Mouse (Mus musculus) hindbrain, embryonic 15.5 days (tissue): ENCODE measurements around the gene Usp42. TPM values are rescaled to one million over a fixed set of nuclear protein-coding genes. Genes with fewer than 3 reads are reported as not detected.

Experiments used
- ATAC-seq: fragments of 200-750 bp; cut with Nextera tagmentation; 2 replicates; pipeline ENCODE4 v1.8.0; 2017; ENCODE audit warnings: low read depth, moderate number of reproducible peaks, moderate TSS enrichment; ENCODE audit not compliant: low FRiP score
- H3K27ac ChIP-seq: fragments of 300-500 bp; sonication (generic); replicated peaks from 2 replicates; pipeline ENCODE4 v1.5.1; 2015; ENCODE audit warnings: mild to moderate bottlenecking, inconsistent platforms
- H3K27me3 ChIP-seq: fragments of 300-500 bp; sonication (generic); 2 replicates; pipeline ENCODE4 v1.6.1; 2015; ENCODE audit warnings: control low read depth, inconsistent platforms
- H3K36me3 ChIP-seq: fragments of 300-500 bp; sonication (generic); 2 replicates; pipeline ENCODE4 v1.6.1; 2015; ENCODE audit warnings: control low read depth, inconsistent platforms
- H3K4me1 ChIP-seq: fragments of 300-500 bp; sonication (generic); replicated peaks from 2 replicates; pipeline ENCODE4 v1.6.1; 2015; ENCODE audit warnings: control low read depth, inconsistent platforms
- H3K4me2 ChIP-seq: fragments of 300-500 bp; sonication (generic); 2 replicates; pipeline ENCODE4 v1.6.1; 2015; ENCODE audit warnings: moderate library complexity, mild to moderate bottlenecking, inconsistent platforms
- H3K4me3 ChIP-seq: fragments of 300-500 bp; sonication (generic); 2 replicates; pipeline ENCODE4 v1.5.1; 2015; ENCODE audit warnings: mild to moderate bottlenecking, inconsistent platforms
- H3K9ac ChIP-seq: fragments of 300-500 bp; sonication (generic); 2 replicates; pipeline ENCODE4 v1.6.1; 2015; ENCODE audit warnings: inconsistent platforms
- H3K9me3 ChIP-seq: fragments of 300-500 bp; sonication (generic); 2 replicates; pipeline ENCODE4 v1.6.1; 2016; ENCODE audit warnings: control low read depth, inconsistent platforms
- WGBS: fragments of 180-500 bp; shearing (Covaris S2); methylation state at CpG from one replicate; pipeline ENCODE4 v1.1.7; 2015; 5-methylcytosine and 5-hydroxymethylcytosine counted together
- polyA plus RNA-seq: library from polyadenylated mRNA; unstranded; fragments of >200 nt; fragmentation: Nextera tagmentation; extraction: Ambion mirVana; gene quantifications from 2 replicates; pipeline ENCODE4 v1.2.1, GENCODE M21; 2015

The Usp42 gene
- polyA plus RNA-seq, 1 experiment from 2014 or later: 28.1 TPM

DNA sequence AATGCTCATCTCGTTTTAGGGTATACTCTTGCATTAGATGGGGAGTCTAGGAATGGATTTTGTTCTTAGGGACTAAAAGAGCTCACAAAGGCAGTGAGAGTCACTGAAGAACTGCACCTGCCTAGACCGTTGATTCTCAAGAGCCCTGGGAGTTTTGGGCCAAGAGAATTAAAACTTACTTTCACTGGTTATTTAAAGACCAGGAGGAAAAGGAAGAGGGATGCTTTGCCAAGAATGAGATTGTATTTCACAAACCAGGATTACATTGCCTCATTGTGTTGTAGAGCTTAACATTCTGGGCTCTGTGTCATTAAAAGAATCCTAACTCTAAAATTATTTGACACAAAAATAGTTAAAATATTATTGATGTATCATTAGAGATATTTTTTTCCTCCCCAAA is 66.5 kb downstream of the Usp42 start:
- WGBS: 77% methylated on average over 2 of the region's 2 CpGs
- no peak for ATAC-seq
- H3K4me2 ChIP-seq: no peak overlapping the region
- H3K27ac ChIP-seq: no peak overlapping the region
- H3K4me1 ChIP-seq: 0 out of 2 replicates have a peak, but pooled peaks cover 3% of the 10 kb centered on the region
- H3K9me3 ChIP-seq: no peaks in the 10 kb centered on the region
- no peak overlapping the region for H3K4me3 ChIP-seq
- H3K27me3 ChIP-seq: no peaks in the 10 kb centered on the region
- H3K9ac ChIP-seq: no peak overlapping the region
- H3K36me3 ChIP-seq: no peaks in the 10 kb centered on the region

DNA sequence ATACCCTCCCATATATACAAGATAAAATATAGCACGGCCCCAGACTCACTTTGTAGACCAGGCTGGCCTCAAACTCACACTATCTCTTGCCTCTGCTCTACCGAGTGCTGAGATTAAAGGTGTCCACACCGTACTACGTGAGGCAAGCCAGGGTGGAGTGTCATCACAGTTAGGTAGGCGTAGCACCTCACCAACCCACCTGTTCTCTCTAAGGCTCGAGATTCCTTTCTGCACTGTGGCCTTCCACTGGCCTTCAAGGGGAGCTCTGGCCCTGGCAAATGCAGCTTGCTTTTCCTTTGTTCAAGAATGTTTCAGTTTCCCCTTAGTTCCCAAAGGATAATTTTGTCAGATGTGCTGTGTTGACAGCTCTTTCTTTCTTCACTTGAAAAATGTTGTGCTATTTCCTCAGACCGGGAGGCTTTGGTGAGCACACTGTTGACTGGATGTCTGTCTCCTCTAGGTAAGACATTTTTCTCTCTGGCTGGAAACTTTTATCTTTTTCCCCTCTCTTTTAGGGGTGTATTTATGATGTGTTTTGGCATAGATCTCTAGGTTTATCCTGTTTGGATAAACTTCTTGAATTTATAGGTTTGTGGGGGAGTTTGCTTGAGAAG is 68.9 kb downstream of the Usp42 start:
- no peaks in the 10 kb centered on the region for H3K27me3 ChIP-seq
- no peaks in the 10 kb centered on the region for H3K4me1 ChIP-seq
- H3K27ac ChIP-seq: no peak overlapping the region
- 85% methylated on average over 7 of the region's 7 CpGs for WGBS
- H3K9ac ChIP-seq: no peak overlapping the region
- H3K9me3 ChIP-seq: no peaks in the 10 kb centered on the region
- H3K36me3 ChIP-seq: no peaks in the 10 kb centered on the region
- no peak for ATAC-seq
- no peak overlapping the region for H3K4me3 ChIP-seq
- no peak overlapping the region for H3K4me2 ChIP-seq

Other genes starting within 250 kb of the Usp42 start
- 404 and 446 TPM in 2 replicates for gene Rac1, start 204.2 kb downstream of the Usp42 start, polyA plus RNA-seq
- 40.8 and 42.4 TPM in 2 replicates for gene Cyth3, start 109.8 kb downstream of the Usp42 start, polyA plus RNA-seq
- gene Eif2ak1, start 85.5 kb upstream of the Usp42 start, polyA plus RNA-seq: 43.3 and 49.0 TPM in 2 replicates
- gene Ankrd61, start 165.4 kb upstream of the Usp42 start, polyA plus RNA-seq: 0.21 and 0.36 TPM in 2 replicates
- gene Aimp2, start 177.6 kb upstream of the Usp42 start, polyA plus RNA-seq: 88.8 and 89.5 TPM in 2 replicates
- 26.8 and 31.0 TPM in 2 replicates for gene Pms2, start 177.7 kb upstream of the Usp42 start, polyA plus RNA-seq
- gene Gm42421, start 195.9 kb upstream of the Usp42 start, polyA plus RNA-seq: 1.5 and 2.6 TPM in 2 replicates
- gene Rsph10b, start 200.8 kb upstream of the Usp42 start, polyA plus RNA-seq: 4.0 and 5.2 TPM in 2 replicates